Mouse (Mus musculus): ENCODE data around the gene Bbx.

Bbx gene

DNA sequence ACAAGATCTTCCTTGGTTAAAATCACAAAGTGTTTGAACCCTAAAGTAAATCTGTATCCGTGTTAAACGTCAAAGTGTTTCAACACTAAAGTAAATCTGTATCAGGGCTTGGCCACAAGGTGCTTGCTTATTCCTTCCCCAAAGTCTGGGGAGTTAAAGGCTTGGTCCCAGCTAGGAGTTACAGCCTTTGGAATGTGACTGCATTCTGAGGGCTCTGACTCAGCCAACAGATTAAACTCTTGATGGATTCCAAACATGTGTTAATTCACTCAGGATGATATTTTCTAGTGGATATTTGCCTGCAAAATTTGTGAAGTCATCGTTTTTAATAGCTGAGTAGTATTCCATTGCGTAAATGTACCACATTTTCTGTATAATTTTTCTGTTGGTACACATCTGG lies 120.6 kb downstream of the Bbx start:
- no peak for DNase-seq (ENCODE audit: low spot score)

DNA sequence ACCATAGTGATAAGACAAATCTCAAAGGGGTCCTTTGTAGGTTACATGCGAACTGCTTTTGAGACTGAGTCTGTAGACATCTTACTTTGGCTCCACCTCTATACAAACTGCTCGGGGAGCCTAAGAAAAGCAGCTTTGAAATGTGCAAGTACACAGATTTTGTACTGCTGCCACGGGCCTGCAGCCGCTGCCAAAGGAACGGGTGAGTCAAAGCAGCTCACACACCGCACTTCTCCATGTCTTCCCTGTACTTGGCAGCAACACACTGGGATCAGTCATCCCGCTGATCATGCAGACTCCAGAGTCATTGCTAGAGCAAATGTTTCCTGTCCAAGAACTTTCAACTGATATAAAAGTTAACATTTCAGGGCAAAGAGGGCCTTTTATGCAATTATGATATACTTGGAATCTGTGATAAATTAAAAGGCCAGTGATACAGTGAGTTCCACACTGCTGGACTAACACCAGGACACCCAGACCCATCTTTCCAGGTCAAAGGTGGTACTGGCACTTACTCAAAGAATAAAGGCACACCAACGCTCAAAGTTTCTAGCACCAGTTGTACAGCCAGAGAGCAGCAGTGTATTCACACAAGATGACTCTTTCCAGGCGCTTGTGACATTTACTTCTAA lies 122.7 kb downstream of the Bbx start:
- DNase-seq (ENCODE audit: low spot score), result no peak

DNA sequence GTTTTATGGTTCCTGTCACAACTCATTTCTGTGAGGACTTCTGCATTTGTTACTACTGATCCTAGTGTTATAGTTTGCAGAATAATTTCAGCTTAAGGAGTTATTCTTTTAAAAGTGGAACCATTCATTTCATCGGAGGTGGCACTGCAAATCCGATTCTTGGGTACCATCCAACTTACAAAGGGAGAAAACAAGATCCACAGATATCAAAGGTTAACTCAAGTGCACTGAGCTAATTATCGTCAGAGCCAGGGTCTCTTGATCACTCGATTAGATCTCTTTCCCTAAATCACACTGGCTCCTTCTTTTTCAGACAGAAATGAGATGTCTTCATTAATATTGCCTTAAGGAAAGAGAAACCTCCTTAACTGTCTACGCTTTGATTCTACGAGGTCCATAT lies 123.9 kb downstream of the Bbx start:
- DNase-seq (ENCODE audit: low spot score), result no peak

DNA sequence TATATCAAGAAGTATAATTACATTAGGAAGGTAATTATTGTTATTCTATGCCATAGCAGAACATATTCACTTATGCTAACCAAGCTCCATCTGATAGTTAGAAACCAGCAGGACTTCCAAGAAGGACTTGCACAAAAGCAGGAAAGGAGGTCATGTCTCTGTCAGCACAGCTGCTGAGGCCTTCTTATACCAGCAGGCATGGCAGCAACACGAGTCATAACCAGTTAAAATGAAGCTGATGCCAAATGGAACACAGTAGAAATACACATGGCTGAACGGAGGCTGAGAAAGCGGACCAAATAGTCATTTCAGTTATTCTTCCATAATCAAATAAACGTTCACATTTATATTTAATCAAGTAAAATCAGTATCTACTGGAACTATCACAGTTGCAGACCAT lies 125.0 kb downstream of the Bbx start:
- no peak for DNase-seq (ENCODE audit: low spot score)

DNA sequence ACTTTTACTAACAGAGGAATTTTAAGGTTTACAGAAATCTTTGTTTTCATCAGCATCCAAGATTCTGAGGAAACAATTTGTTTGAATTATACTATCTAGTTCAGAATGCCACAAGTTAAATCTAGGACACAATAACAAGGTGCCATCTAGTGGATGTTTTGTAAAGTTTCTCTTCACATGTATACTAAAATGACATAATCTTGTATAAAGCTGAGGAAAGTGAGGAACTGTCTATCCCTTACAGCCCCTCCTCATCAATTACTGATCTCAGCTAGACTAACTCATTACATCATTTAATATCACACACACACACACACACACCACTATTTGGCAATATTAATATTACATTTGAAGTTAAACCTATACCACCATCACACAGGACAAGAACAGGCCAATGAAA lies 125.5 kb downstream of the Bbx start:
- no peak for DNase-seq (ENCODE audit: low spot score)

DNA sequence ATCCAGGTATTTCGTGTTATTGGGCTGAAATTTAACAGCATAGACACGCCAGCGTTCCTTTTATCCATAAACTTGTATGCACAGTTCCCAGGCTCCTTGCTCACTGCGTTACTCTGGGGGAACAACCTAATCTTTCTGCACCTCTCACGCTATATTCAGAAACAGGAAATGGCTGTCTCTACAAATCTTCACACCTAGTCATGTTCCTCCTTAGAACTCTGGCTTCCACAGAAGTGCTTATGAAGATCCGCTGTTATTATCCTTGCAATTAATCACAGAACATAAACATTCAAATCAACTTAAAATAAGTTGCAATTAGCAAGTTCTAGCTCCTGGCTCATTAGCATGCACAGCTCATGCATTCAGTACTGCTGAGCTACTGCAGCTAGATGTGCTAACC lies 127.0 kb downstream of the Bbx start:
- DNase-seq (ENCODE audit: low spot score), result no peak

DNA sequence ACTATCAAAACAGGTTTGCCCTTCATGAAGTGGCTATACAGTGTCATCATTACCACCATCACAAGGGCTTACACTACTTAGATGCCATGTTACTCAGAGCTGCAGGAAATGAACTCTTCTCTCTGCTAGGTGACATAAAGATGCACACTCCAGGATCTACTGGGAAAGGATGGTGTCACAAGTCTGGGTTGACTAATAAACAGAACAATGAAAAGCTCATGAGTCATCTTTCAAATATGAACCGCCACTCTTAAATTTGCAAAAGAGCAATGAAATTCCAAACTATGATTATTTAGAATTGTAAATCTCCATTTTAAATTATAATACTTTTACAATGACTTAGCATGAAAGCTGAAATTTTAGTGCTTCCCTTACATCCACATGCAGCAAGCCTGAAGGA lies 129.6 kb downstream of the Bbx start:
- DNase-seq (ENCODE audit: low spot score), result no peak

DNA sequence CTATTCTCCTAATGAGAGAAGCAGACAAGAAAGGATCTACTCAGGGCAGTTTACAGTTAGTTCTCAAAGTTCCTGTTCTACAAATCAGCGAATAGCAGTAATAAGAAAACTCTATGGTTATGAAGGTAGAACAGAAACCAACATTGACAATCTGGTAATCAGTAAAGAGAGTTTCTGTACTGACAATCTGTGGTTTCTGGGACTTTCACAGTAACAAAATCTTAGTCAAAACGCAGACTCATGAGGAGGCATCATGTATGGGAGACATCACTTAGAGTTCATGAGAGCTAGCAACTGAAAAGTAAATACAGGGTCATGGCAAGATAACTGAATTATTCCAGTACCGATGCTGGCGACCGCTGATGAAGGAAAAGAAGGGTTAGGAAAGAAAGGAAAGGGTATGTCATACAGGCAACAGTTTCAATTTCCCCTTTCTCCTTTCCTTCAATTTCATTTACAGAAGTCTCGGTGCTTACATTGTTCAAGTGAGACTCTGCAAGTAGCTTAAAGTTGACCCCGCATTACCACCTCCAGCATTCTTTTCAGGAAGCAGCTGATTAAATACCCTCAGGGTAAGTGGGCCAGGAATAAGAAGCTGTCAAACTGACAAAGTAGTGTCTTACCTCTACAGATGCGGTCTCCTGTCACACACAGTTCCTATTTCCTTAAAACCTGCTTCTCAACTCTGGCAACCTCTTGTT lies 133.3 kb downstream of the Bbx start:
- DNase-seq (ENCODE audit: low spot score), result no peak

DNA sequence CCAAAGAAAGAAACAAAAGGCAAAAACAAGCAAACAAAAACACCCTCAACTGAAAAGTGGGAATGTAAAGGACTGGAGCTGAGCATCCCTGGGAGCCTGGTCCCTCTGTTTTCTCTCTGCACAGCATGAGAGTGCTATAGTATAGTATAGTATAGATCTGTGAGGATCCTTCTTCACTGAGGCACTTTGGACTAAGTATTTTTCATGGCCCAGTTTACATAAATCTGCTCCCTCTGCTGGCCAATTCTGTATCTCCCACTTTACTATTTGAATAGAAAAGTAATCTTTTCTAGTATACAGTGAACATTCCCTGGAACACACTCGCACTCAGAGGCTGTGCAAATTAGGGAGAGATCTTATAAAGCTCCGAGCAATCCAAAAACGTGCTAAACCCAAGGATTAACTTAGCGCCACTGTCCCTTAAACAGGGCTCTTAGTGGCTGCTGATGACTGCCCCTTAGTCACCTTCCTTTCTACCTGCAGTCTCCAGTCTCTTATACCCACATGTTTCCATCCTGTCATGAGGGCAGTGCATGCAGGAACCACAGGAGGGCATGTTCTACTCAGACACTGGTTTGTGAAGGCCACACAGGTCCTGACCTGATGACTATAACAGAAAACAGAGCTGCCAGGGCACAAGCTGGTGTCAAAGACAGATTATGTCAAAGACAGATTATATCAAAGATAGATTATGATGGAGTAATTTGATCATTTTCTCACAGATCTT lies 138.5 kb downstream of the Bbx start:
- DNase-seq (ENCODE audit: low spot score), result no peak

DNA sequence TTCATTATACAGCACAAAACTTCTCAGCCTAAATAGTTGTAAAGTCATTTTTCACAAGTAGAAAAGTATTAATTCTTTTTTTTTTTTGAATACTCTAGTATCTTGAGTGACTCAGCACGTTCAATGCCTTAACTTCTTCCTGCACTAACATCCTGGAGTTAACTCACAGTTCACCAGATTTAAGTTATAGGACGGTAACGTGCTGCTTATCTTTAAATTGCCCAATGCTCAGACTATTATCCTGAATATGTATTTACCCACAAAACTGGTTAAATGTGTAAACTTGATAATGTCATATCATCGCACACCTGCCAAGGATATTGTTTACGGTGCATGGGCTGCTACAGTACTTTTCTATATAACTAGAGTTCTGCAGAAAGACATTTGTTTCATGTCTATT lies 139.4 kb downstream of the Bbx start:
- no peak for DNase-seq (ENCODE audit: low spot score)

DNA sequence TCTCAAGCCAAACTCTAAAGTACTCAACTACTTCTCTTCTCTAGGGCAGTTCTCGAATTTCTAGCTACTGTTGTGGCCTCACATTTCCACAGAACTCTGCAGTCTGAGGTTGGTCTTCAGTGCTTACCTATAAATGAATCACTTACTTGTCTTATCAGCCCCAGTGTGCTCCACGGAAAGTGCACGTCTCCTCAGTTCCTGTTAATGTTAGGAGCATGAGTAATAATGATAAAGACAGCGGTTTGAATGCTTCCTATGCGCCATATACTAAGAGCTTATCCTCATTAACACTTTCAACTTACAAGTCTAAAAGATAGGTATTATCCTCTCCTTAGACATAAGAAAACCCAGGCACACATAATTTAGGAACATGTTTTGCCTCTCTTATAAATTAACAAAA lies 142.4 kb downstream of the Bbx start:
- no peak for DNase-seq (ENCODE audit: low spot score)

DNA sequence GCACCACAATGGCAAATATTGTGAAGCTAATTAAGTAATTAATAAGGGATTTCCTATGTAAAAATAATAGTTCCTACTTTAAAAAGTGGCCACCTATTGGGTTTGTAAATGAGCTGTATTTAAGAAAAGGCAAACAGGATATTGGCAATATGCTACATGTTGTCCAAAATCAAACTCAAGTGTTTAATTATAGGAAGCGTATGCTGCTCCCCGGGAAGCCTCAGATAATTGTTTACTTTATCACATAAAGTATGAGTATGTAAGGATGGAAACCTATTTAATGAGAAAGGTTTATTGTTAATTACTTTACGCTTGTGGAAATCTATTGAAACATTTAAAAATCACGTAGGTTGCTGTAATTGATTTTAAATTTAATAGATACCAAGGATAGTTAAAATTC lies 159.4 kb downstream of the Bbx start:
- no peak for DNase-seq (ENCODE audit: low spot score)

DNA sequence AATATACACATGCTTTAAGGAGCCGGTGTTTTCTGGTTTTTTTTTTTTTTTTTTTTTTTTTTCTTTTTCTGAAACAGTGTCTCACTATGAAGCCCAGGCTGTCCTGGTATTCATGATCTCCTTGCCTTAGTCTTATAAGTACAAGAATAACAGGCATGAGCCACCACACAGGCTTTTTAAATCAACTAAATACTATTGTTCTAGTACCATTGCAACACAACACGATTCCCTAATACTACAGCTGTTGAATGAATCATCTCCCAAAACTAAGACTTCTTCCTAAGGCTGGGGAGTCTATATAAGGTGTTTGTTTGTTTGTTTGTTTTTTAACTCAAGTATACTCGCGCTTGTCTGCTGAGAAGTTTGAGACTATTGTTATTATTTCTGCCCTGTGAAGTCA lies 169.5 kb downstream of the Bbx start:
- DNase-seq (ENCODE audit: low spot score), result no peak

DNA sequence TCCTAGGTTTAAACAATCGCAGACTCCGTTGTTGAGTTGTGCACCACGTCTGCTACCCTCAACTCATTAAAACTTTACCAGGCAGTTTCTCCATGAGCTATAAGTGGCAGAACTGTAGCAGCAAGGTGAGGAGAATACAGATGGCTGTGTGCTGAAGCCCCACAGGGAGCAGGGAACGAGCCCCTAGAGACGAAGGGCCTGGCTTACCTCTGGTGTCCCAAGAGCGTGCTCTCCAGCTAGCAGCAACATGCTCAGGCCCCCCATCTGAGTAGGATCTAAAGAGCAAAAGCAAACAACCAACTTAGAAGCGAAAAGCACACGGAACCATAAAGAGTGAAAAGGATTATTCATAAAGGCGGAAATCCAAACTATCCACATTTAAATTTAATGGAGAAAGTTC lies 170.0 kb downstream of the Bbx start:
- no peak for DNase-seq (ENCODE audit: low spot score)

DNA sequence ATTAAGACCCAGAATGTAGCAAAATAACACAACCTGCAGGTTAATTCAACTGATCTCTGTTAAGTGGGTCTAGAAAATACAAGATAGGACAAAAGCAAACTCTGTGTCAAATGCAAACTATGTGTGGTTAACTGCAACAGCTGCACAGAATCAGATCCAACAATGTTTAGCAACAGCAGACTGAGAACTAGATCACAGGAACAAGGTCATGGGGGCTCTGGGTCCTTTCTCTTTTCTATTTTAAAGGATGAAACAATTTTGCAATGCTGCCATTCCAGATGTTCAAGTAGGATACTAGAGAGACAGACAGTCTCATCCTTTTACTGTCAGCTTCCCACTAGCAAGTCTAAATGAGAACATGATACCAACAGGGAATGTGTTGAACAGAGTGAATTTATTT lies 170.4 kb downstream of the Bbx start:
- DNase-seq (ENCODE audit: low spot score), result no peak

DNA sequence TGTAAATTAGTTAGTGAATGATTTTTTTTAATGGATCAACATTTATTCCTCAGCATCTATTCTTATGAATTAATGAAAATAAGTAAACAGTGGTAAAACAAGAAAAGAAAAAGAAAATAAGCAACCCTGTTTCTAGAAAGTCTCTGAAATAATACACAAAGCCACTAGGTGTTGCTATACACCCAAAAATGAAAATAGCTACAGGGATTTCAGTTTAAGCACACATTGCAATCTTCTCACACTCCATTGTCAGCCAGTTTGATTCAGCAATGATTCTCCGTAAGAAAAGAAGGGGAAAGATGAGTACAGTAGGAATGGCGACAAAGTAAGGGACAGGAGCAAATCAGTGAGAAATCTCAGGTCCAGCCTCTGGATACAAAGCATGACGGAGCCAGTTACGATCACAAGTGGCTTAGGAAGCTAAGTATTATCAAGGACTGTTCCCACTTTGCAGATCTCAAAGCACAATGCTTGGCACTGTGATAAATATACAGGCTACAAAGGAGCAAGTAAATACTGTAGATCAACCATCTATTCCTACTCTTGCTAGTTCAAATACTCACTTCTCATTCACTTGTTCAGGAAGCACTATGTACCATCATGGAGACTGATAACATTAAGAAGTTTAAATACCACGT lies 177.5 kb downstream of the Bbx start:
- DNase-seq (ENCODE audit: low spot score), result no peak

DNA sequence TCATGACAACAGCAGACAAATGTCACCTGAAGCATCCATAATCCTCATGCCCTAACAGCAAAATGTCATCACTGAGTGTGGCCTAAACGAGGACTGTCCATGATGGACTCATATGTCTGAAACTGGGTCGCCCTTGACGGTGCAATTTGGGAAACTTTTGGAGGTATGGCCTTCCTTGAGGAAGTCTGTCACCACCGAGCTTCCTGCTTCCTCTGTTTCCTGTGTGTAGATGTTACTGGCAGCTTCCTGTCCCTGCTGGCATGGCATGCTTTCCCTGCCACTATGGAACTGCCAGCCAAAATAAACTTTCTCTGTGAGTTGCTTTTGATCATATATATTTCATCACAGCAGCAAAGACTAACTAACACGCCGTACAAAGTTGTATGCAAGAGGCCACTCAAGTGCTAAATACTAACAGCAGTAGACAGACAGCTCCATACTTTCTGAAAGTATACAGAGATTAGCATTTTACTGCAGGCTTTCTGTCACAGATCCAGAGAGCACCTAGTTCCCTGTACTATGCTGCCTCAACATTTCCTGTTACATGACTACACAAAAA lies 180.7 kb downstream of the Bbx start:
- DNase-seq (ENCODE audit: low spot score), result no peak

DNA sequence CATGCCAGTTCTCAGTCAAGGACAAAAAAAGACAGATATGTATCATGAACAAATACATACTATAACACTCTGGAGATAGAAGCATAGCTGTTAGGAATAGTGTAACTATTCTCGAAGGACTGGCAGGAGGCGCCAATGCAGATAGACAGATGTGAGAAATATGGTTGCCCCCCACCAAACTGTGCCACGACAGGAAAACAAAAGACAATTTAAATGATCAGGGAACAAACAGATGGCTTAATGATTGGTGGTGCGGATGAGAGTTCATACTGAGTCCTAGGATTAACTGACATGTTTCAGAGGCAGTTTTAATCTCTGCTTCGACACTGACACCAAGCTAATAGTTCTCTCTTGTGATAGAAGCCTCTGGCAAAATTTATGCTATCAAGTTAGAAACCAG lies 181.7 kb downstream of the Bbx start:
- DNase-seq (ENCODE audit: low spot score), result no peak

DNA sequence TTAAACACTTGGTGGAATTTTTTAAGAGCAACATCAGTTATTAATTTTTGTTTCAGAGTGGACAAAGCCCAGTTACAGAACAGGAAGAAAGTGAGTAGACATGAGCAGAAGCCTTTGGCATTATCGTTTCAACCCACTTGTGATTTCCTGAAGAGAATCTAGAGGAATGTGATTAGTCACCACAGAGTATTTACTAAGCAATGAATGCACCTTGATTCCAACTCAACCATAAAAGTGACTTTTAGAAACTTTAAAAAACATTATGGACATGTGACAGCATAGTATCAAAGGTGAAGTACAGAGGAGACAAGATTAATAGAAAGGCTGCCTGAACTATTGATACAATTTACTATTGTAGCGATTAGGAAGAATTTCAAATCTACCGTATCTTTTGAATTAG lies 183.2 kb downstream of the Bbx start:
- DNase-seq (ENCODE audit: low spot score), result no peak

DNA sequence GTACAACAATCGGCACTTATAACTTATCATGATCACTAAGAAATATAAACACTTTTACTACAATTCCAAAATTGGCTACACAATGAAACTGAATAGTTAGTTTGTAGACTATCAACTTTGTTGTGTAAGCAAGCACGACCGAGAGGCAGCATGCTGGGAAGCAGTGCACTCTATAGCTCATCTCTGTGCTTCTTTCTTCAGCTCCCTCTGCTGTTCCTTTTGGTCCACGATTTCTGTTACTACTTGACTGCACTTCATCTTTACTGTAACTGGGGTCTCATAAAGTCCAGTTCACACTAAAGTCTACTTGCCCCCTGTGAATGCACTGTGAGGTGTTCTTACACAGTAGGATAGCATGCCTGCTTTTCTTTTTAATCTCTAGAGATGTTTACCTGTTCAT lies 189.7 kb downstream of the Bbx start:
- DNase-seq (ENCODE audit: low spot score), result no peak

DNA sequence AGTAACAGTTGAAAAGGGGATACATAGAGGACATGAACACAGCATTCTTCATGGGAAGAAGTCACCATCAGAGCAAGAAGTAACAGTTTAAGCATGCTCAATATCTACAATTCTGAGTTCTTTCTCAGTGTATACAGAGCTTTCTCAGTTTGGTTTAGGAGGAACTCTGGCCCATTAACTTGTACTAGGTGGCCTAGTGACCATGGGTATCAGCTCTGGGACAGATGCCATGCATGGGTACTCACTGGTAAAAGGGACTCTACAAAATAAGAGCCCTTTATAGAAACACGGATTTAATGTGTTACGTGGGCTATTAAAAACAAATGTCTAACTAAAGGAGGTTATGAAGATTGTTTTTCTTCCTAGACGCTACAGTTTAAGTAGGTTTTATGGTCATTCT lies 190.6 kb downstream of the Bbx start:
- DNase-seq (ENCODE audit: low spot score), result no peak

DNA sequence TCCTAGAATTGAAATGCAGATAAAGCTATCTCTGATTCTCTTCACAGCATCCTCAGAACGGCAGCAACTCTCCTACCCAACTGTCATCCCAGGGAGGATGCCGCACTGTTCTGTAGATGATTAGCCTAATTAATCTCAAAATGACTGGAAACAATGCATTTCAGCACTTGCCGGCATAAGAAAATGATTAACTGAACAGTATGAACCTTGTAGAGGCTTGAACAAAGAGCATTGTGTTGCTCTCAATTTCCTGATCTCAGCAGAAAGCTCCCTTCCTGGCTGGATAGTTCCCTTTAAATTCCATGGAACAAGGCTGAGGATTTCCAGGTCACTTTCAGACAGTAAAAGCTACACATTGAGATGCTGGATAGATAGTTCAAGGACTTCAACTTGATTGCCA lies 197.0 kb downstream of the Bbx start:
- DNase-seq (ENCODE audit: low spot score), result no peak

DNA sequence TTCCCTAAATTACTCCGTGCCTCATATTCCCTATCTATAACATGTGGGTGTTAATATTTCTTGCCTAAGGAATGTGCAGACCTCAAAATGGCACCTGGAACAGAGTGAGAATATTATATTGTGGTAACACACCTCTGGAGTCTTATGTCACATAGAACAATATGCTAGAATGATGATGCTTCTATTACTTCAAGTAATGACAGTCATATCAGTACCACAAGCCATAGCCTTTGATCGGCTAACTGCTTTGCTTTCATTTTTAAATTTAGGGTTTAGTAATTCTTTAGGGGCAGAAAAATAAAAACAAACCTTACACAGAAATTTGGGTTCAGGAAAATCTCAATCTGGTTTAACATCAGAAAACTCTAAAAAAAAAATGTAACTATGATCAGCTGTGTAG lies 201.6 kb downstream of the Bbx start:
- DNase-seq (ENCODE audit: low spot score), result no peak

Measured in spleen, adult 12 weeks (tissue).